Mouse (Mus musculus): ENCODE data around the gene Tat.
"Not testable (repeated sequence)": the region's sequence is repeated elsewhere in the genome, so short reads cannot be mapped to it uniquely, and the experiment has no call there.

The Tat gene

GRCm38 (mm10) chr8:109983944-109984343, 6.3 kb upstream of the Tat start:
- DNase-seq: no peak

GRCm38 (mm10) chr8:109986384-109986783, 3.9 kb upstream of the Tat start:
- no peak for DNase-seq

GRCm38 (mm10) chr8:109987776-109988175, 2.5 kb upstream of the Tat start:
- DNase-seq: no peak

DNA sequence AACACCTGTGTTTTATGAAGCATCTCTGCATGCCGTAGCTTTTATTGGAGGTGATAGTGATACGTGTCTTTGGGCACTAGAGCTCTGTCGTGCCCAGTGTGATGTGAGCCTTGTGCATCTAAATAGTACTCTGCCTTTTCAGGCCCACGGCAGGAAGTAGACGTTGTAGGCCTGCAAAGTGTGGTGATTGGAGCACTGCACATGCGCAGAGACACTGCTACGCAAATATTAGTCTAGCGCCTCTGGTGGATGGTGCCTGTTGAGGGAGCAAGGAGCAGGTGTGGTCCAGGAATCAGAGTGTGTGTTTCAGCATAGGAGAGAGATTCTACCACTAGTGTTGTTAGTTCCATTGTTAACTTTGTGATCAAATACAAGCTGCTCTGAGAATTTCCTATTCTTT, 1.1 kb upstream of the Tat start:
- DNase-seq: no peak

- DNase-seq: no peak
Observed at GRCm38 (mm10) chr8:109992166-109992565, 1.9 kb downstream of the Tat start.

GRCm38 (mm10) chr8:109992951-109993350, 2.7 kb downstream of the Tat start:
- no peak for DNase-seq

GRCm38 (mm10) chr8:109997381-109997780, 7.1 kb downstream of the Tat start:
- DNase-seq: no peak

DNA sequence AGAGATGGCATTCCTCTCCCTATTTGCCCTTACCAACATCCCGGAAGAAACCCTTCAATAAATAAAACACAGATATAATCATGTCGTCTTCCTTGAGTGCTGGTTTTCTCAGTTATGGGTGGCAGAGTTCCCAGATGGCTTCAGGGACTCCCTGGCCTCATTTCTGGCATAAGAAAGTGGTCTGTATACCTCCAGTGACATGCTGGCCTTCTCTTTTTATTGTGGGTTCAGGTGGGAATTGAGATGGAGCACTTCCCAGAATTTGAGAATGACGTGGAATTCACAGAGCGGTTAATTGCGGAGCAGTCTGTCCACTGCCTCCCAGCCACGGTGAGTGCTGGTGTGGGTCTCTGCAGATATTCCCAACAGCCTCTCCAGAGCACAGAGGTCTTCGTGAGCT, 7.8 kb downstream of the Tat start:
- no peak for DNase-seq

GRCm38 (mm10) chr8:109999974-110000373, 9.7 kb downstream of the Tat start:
- DNase-seq: no peak

DNA sequence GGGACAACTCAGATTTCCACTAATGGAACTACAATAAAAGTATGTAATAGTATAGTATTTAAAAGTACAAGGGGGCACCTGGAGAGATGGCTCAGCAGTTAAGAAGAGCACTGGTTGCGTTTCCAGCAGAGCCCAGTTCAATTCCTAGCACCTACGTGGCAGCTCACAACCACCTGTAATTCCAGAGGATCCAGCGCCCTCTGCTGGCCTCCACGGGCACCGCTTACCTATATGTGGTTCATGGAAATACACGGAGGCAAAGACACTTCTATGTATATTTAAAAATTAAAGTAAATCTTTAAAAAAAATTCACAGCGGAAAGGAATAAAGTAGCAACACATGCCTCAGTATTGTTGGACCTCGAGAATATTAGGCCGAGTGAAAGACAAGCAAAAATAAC, 12.7 kb downstream of the Tat start:
- DNase-seq: peak; percentile 20

GRCm38 (mm10) chr8:110004300-110004699, 14.1 kb downstream of the Tat start:
- DNase-seq: no peak

DNA sequence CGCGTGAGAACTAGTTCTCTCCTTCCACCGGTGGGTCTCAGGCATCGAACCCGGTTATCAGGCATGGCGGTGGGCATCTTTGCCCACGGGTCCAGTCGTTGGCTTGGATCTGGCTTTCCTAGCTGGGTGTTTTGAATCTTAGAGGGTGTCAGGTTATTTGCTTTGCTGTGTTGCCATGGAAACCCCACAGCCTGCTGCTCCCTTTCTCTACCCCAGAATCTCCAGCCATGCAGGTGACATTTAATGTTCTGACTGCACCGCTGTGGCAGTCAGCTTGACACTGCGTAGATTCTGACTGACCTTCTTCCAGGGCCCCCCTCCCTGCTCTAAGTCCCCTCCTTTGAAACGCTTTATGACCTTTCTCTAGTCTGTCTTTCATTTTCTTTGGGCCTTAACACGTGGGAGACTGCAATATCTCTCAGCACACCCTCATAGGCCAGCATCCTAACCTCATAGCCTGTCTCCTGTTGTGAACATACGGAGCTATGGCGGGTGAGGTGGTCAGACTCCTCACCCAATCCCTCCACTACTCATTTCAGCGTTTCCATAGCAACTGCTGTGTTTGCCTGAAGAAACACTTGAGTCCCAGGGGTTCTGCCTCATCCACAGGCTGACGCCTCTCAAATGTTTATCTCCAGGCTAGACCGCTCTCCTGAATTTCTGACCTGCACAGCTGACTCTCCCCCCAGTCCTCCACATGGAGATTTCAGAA, 16.2 kb downstream of the Tat start:
- no peak for DNase-seq

GRCm38 (mm10) chr8:110008228-110008994, 18.2 kb downstream of the Tat start:
- no peak for DNase-seq

- DNase-seq: no peak
Observed at GRCm38 (mm10) chr8:110008995-110009446, 18.8 kb downstream of the Tat start.

- DNase-seq: peak; percentile 56
Observed at GRCm38 (mm10) chr8:110010868-110011267, 20.6 kb downstream of the Tat start.

- no peak for DNase-seq
Observed at GRCm38 (mm10) chr8:110022081-110022480, 31.8 kb downstream of the Tat start.

- DNase-seq: no peak
Observed at GRCm38 (mm10) chr8:110022768-110023344, 32.6 kb downstream of the Tat start.

GRCm38 (mm10) chr8:110033771-110034170, 43.5 kb downstream of the Tat start:
- not testable (repeated sequence) for DNase-seq

DNA sequence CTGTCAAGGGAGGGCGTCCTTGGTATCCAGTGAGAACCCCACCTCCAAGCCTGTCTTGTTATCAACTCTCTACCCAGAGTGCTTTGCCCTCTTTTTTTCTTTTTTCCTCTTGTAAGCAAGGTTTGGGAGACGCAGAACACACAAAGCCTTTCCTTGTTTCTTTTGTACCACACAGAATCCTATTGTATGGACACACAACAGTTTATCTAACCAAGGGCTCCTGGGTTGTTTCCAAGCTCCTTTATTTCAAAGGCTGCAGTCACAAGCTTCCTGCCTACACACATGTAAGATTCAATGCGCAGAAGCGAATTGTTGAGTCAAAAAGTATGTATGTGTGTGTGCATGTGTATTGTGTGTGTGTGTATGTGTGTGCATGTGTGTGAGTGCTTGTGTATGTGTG, 44.1 kb downstream of the Tat start:
- DNase-seq: no peak

- DNase-seq: no peak
Observed at GRCm38 (mm10) chr8:110036156-110036555, 45.9 kb downstream of the Tat start.

GRCm38 (mm10) chr8:110039216-110039615, 49.0 kb downstream of the Tat start:
- DNase-seq: no peak

- no peak for DNase-seq
Observed at GRCm38 (mm10) chr8:110039659-110040058, 49.4 kb downstream of the Tat start, which contains the start of gene Chst4. TSS of gene Chst4 (minus strand) at chr8:110039740.

- DNase-seq: no peak
Observed at GRCm38 (mm10) chr8:110040509-110040908, 50.3 kb downstream of the Tat start.

All from kidney, adult 18-20 months (tissue).